Mouse (Mus musculus) heart, adult 2 months (tissue): ENCODE results near the gene Grik4.

Source experiments
- CTCF ChIP-seq: fragments of 200-600 bp; IDR thresholded peaks from 2 replicates; pipeline ENCODE4 v1.8.1; 2022; ENCODE audit warnings: antibody characterized with exemption, mild to moderate bottlenecking, moderate library complexity
- EP300 ChIP-seq: fragments of 200-500 bp; IDR thresholded peaks from 2 replicates; pipeline ENCODE4 v1.6.1; 2011; ENCODE audit warnings: low read depth, low read length, control low read depth; ENCODE audit not compliant: insufficient read depth
- POLR2A ChIP-seq: fragments of 200-500 bp; IDR thresholded peaks from 2 replicates; pipeline ENCODE4 v1.6.1; 2011; ENCODE audit warnings: mild to moderate bottlenecking, low read depth, low read length, control low read depth; ENCODE audit not compliant: insufficient read depth

DNA sequence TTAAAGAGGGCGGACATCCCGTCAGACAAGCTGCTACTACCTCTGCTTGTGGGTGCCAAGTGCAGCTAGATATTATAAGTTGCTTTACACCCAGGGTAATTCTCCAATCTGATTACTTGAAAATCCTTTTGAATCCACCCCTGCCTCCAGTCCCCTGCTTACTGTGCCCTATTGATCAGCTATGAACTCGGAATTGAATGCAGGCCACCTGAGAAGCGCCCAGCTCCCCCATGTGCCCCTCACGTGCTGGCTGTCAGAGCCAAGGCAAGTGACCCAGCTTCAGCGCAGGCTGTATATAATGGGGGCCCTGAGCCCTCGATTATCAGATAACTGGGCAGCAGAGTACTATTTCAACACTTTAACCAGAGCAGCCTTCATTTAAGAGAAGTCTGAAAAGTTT, 436.1 kb downstream of the Grik4 start:
- TF ChIP-seq EP300 (no peak), POLR2A (no peak), CTCF (no peak)
